Mouse (Mus musculus): Measurements from ENCODE around the gene Ccnj. TPM values are rescaled to one million over a fixed set of nuclear protein-coding genes. Genes with fewer than 3 reads are reported as not detected.
A peak's percentile ranks its signal among the peaks of the same experiment; 100 is the strongest.

Ccnj gene
- polyA plus RNA-seq, 1 experiment from 2014 or later, result 40.0 TPM

DNA sequence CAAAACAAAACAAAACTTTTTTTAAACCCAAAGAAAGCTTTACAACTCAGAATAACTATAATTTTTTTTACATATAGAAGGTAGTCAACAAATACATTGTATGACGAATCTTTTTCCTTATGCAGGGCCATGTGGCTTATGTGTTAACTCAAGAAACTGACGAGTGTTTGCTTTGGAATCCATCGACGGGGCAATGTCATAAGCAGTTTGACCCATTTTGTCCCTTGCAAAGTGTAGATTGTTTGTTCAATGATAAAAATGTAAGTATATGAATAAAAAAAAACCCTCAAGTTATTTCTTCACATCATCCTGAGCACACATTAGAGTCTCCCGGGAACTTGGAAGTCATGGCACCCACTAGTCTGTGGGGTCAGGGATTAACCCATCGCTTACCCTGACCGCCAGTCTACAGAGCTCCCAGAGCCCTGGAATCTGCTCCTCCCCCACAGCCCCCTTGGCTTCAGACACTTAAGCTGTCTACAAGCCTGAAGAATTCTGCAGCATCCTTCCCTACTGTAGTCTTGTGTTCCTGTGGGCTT, 15.4 kb upstream of the Ccnj start:
- DNase-seq (ENCODE audit: low spot score), result no peak
- H3K4me3 ChIP-seq (ENCODE audit: low read depth, low read length), result no peak overlapping the region
- ATAC-seq (replicated peaks; ENCODE audit: insufficient number of reproducible peaks, low FRiP score, low TSS enrichment, low read depth), result no peak
- no peak overlapping the region for H3K27ac ChIP-seq (replicated peaks; ENCODE audit: low read depth, low read length)
- H3K4me2 ChIP-seq (ENCODE audit: low read depth, low read length), result no peak overlapping the region
- H3K27me3 ChIP-seq (ENCODE audit: control insufficient read depth, insufficient read depth, low read length), result no peaks in the 10 kb centered on the region
- 84% methylated on average over 7 of the region's 7 CpGs for whole genome bisulfite sequencing
- H3K36me3 ChIP-seq (replicated peaks; ENCODE audit: control insufficient read depth, insufficient read depth, low read depth, low read length), result no peaks in the 10 kb centered on the region
- no peaks in the 10 kb centered on the region for H3K9me3 ChIP-seq (replicated peaks; ENCODE audit: control insufficient read depth, low read length)
- no peaks in the 10 kb centered on the region for H3K4me1 ChIP-seq (ENCODE audit: control insufficient read depth, insufficient read depth, low read length)
- no peak overlapping the region for H3K9ac ChIP-seq (replicated peaks; ENCODE audit: low read length)

DNA sequence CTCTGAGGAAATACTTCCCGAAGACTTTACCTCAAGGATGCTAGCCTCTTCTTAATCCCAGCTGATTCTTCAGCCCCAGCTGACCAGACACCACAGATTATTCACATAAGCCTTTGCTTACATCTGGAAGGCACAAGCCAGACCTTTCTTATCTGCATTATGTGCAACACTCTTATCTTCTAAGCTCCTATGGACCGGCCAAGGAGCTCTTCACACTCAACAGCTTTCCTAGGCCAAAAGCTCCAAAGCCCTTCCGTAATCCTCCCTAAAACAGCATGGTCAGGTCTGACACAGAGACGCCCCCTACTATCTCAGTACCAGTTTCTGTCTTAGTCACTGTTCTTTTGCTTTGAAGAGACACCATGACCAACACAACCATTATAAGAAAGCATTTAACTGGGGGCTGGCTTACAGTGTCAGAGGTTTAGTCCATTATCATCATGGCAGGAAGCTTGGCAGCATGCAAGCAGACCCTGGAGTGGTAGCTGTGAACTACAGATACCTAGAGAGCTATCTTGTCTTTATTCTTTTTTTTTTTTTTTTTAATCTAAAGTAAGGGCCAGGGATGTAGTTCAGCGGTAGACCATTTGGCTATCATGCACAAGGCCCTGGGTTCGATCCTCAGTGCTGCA, 13.1 kb upstream of the Ccnj start:
- H3K27me3 ChIP-seq (ENCODE audit: control insufficient read depth, insufficient read depth, low read length), result no peaks in the 10 kb centered on the region
- H3K36me3 ChIP-seq (replicated peaks; ENCODE audit: control insufficient read depth, insufficient read depth, low read depth, low read length), result no peaks in the 10 kb centered on the region
- no peak overlapping the region for H3K9ac ChIP-seq (replicated peaks; ENCODE audit: low read length)
- WGBS, result 86% methylated on average over 6 of the region's 6 CpGs
- no peak for DNase-seq (ENCODE audit: low spot score)
- H3K9me3 ChIP-seq (replicated peaks; ENCODE audit: control insufficient read depth, low read length), result no peaks in the 10 kb centered on the region
- no peak for ATAC-seq (replicated peaks; ENCODE audit: insufficient number of reproducible peaks, low FRiP score, low TSS enrichment, low read depth)
- H3K4me2 ChIP-seq (ENCODE audit: low read depth, low read length), result no peak overlapping the region
- no peak overlapping the region for H3K27ac ChIP-seq (replicated peaks; ENCODE audit: low read depth, low read length)
- H3K4me3 ChIP-seq (ENCODE audit: low read depth, low read length), result no peak overlapping the region
- no peaks in the 10 kb centered on the region for H3K4me1 ChIP-seq (ENCODE audit: control insufficient read depth, insufficient read depth, low read length)

DNA sequence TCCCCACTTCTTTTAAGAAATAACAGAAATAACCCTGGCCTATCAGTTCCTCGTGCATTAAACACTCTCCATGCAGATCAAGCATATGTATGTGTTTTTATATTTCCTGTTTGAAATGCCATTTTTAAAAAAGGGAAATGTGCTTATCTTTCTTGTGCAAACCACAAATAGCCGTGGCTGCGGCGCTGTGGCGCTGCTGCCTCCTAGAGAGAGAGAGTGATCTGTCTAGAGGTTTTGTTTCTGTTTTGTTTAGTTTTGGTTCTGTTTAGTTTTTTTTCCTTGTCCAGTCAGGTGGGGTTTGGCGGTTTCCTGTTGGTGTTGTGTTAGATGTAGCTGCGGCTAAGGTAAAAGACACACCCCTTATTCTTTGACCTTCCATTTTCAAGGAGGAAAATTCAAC, 12.3 kb upstream of the Ccnj start:
- H3K4me1 ChIP-seq (ENCODE audit: control insufficient read depth, insufficient read depth, low read length), result no peaks in the 10 kb centered on the region
- H3K36me3 ChIP-seq (replicated peaks; ENCODE audit: control insufficient read depth, insufficient read depth, low read depth, low read length), result no peaks in the 10 kb centered on the region
- no peak overlapping the region for H3K4me3 ChIP-seq (ENCODE audit: low read depth, low read length)
- DNase-seq (ENCODE audit: low spot score) (no peak), ATAC-seq (replicated peaks; ENCODE audit: insufficient number of reproducible peaks, low FRiP score, low TSS enrichment, low read depth) (no peak)
- H3K27me3 ChIP-seq (ENCODE audit: control insufficient read depth, insufficient read depth, low read length), result no peaks in the 10 kb centered on the region
- 75% methylated on average over 7 of the region's 7 CpGs for whole genome bisulfite sequencing
- no peak overlapping the region for H3K27ac ChIP-seq (replicated peaks; ENCODE audit: low read depth, low read length)
- H3K4me2 ChIP-seq (ENCODE audit: low read depth, low read length), result no peak overlapping the region
- no peak overlapping the region for H3K9ac ChIP-seq (replicated peaks; ENCODE audit: low read length)
- H3K9me3 ChIP-seq (replicated peaks; ENCODE audit: control insufficient read depth, low read length), result no peaks in the 10 kb centered on the region

DNA sequence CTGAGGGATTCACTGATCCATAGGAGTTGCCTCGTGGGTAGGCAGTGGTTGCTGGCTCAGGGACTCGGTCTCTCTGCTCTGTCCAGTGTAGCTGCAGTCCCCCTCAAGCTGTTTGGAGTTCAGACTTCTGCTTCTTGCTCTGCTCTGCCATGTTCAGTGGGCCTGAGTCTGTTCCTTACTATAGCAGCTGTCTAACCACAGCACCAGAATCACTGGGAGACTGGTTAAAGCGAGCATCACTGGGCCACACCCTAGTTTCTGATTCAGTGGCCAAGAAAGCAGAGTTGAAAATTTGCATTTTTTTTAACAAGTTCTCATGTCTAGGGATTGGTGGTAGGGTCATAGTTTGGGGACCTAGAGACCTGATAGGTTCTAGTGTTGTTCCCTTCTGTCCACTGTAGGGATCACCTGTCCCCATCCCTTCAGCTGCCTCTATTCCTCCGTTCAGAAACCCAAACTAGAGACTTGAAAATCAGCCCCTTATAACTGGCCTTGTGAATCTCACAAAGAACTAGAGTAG, 9.7 kb upstream of the Ccnj start:
- ATAC-seq (replicated peaks; ENCODE audit: insufficient number of reproducible peaks, low FRiP score, low TSS enrichment, low read depth), result no peak
- Histone ChIP-seq H3K9ac (replicated peaks; ENCODE audit: low read length) (no peak overlapping the region), H3K4me2 (ENCODE audit: low read depth, low read length) (no peak overlapping the region), H3K36me3 (replicated peaks; ENCODE audit: control insufficient read depth, insufficient read depth, low read depth, low read length) (no peaks in the 10 kb centered on the region), H3K27ac (replicated peaks; ENCODE audit: low read depth, low read length) (no peak overlapping the region), H3K4me1 (ENCODE audit: control insufficient read depth, insufficient read depth, low read length) (no peaks in the 10 kb centered on the region), H3K27me3 (ENCODE audit: control insufficient read depth, insufficient read depth, low read length) (no peaks in the 10 kb centered on the region), H3K9me3 (replicated peaks; ENCODE audit: control insufficient read depth, low read length) (no peaks in the 10 kb centered on the region), H3K4me3 (ENCODE audit: low read depth, low read length) (no peak overlapping the region)
- 80% methylated on average over 4 of the region's 4 CpGs for WGBS
- no peak for DNase-seq (ENCODE audit: low spot score)

DNA sequence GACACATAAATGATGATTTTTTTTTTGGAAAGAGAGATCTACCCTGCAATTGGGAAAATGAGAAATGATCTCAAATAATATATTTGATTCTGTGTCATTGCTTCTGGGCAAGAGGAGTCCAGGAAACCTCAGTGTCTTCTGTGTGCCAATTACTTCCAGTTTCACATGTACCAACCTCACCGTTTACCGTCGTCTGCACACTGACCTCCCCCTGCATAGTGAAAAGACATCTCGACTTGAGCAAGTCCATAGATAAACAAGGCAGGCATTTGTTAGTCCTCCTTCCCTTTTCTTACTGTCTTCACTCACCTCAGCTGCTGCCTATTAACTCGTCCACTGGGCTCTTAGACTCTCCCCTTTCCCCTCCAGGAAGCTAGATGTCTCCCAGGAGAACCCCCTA, 5.4 kb upstream of the Ccnj start:
- 47% methylated on average over 5 of the region's 5 CpGs for WGBS
- H3K4me2 ChIP-seq (ENCODE audit: low read depth, low read length), result no peak overlapping the region
- H3K4me1 ChIP-seq (ENCODE audit: control insufficient read depth, insufficient read depth, low read length), result no peaks in the 10 kb centered on the region
- H3K4me3 ChIP-seq (ENCODE audit: low read depth, low read length), result no peak overlapping the region
- DNase-seq (ENCODE audit: low spot score) (no peak), ATAC-seq (replicated peaks; ENCODE audit: insufficient number of reproducible peaks, low FRiP score, low TSS enrichment, low read depth) (no peak)
- no peaks in the 10 kb centered on the region for H3K36me3 ChIP-seq (replicated peaks; ENCODE audit: control insufficient read depth, insufficient read depth, low read depth, low read length)
- H3K27me3 ChIP-seq (ENCODE audit: control insufficient read depth, insufficient read depth, low read length), result no peaks in the 10 kb centered on the region
- no peak overlapping the region for H3K9ac ChIP-seq (replicated peaks; ENCODE audit: low read length)
- no peak overlapping the region for H3K27ac ChIP-seq (replicated peaks; ENCODE audit: low read depth, low read length)
- H3K9me3 ChIP-seq (replicated peaks; ENCODE audit: control insufficient read depth, low read length), result no peaks in the 10 kb centered on the region

DNA sequence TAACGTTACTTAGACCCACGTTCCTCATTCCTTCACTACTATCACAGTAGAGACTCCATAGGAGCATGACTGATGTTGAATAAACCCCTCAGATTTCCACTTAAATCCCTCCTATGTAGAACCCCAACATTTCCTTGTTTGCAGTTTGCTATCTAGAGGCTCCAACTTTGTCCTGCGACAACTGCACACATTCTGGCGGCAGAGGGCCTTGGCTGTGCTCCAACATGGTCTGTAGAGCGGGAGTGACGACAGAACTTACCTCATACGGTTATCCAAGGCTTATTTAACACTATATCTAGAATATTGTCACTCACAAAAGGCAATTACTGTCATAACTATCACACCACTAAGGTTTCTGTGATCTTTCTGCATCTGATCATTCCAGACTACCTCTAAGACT, 4.3 kb upstream of the Ccnj start:
- H3K27ac ChIP-seq (replicated peaks; ENCODE audit: low read depth, low read length), result no peak overlapping the region
- no peak for ATAC-seq (replicated peaks; ENCODE audit: insufficient number of reproducible peaks, low FRiP score, low TSS enrichment, low read depth)
- no peaks in the 10 kb centered on the region for H3K9me3 ChIP-seq (replicated peaks; ENCODE audit: control insufficient read depth, low read length)
- H3K4me2 ChIP-seq (ENCODE audit: low read depth, low read length), result no peak overlapping the region
- no peaks in the 10 kb centered on the region for H3K4me1 ChIP-seq (ENCODE audit: control insufficient read depth, insufficient read depth, low read length)
- no peak overlapping the region for H3K9ac ChIP-seq (replicated peaks; ENCODE audit: low read length)
- H3K27me3 ChIP-seq (ENCODE audit: control insufficient read depth, insufficient read depth, low read length), result no peaks in the 10 kb centered on the region
- WGBS, result 69% methylated on average over 7 of the region's 7 CpGs
- no peaks in the 10 kb centered on the region for H3K36me3 ChIP-seq (replicated peaks; ENCODE audit: control insufficient read depth, insufficient read depth, low read depth, low read length)
- DNase-seq (ENCODE audit: low spot score), result no peak
- H3K4me3 ChIP-seq (ENCODE audit: low read depth, low read length), result no peak overlapping the region

DNA sequence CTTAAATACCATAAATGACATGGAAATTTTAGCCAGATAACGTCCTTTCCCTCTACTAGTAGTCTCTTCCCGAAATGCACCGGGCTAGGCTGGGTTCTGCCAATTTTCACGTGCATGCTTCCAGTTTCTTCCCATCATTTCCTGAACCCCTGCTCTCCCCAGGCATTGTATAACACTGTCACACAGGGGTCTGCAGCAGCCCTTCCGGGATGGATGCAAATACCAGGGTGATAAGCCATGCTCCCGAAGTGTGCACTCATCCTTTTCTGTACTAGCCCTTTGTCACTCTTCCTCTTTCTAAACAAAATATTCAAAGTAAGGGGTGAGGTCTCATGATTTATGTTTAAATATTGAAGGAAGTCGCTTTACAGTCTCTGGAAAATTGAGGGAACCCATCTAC, 881 bp upstream of the Ccnj start:
- Histone ChIP-seq H3K4me1 (ENCODE audit: control insufficient read depth, insufficient read depth, low read length) (no peaks in the 10 kb centered on the region), H3K4me2 (ENCODE audit: low read depth, low read length) (peak overlapping the region; percentile 76), H3K27me3 (ENCODE audit: control insufficient read depth, insufficient read depth, low read length) (no peaks in the 10 kb centered on the region), H3K9ac (replicated peaks; ENCODE audit: low read length) (peak overlapping the region; percentile 100), H3K36me3 (replicated peaks; ENCODE audit: control insufficient read depth, insufficient read depth, low read depth, low read length) (no peaks in the 10 kb centered on the region), H3K27ac (replicated peaks; ENCODE audit: low read depth, low read length) (peak overlapping the region; percentile 67; the same call in 1 of the 2 replicates), H3K4me3 (ENCODE audit: low read depth, low read length) (peak overlapping the region; percentile 95; the same call in 1 of the 2 replicates), H3K9me3 (replicated peaks; ENCODE audit: control insufficient read depth, low read length) (no peaks in the 10 kb centered on the region)
- ATAC-seq (replicated peaks; ENCODE audit: insufficient number of reproducible peaks, low FRiP score, low TSS enrichment, low read depth) (no peak), DNase-seq (ENCODE audit: low spot score) (no peak)
- 63% methylated on average over 7 of the region's 7 CpGs for WGBS

DNA sequence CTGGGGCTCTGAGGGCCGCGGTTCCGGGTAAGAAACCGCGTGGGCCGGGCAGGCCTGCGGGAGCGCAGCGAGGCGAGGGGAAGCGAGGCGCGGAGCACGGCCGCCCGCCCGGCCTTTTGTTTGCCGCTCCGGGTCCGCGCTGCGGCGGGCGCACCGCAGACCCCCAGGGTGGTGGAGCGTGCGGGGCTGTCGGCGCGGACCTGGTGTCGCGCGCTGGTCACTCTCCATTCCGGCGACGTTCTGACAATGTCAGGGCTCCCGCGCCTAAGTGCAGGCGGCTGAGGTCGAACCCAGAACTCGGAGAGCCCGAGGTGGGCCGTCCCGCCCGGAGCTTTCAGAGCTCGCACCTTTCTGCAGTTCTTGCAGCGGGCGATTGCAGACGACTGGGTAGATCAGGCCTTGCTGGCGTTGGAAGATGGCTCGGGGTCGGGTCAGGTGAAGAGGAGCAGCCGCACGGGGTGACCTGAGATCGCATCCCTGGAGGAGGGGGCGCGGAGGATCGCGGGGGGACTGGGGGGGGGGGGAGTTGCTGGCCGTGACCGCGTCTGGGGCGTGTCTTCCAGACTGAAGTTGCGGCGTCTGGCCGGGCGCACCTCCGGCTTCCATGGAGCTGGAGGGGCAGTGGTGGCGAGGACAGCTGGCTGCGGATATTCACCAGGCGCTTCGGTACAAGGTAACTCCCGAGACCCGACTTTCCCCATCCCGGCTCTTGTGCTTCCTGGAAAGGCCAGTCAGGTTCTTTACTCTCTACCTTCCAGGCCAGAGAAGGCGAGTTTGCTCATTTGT, 530 bp downstream of the Ccnj start:
- Histone ChIP-seq H3K27ac (replicated peaks; ENCODE audit: low read depth, low read length) (peak overlapping the region; percentile 87), H3K4me3 (ENCODE audit: low read depth, low read length) (peak overlapping the region; percentile 95), H3K27me3 (ENCODE audit: control insufficient read depth, insufficient read depth, low read length) (no peaks in the 10 kb centered on the region), H3K36me3 (replicated peaks; ENCODE audit: control insufficient read depth, insufficient read depth, low read depth, low read length) (no peaks in the 10 kb centered on the region), H3K4me2 (ENCODE audit: low read depth, low read length) (peak overlapping the region; percentile 76), H3K9ac (replicated peaks; ENCODE audit: low read length) (peak overlapping the region; percentile 100), H3K9me3 (replicated peaks; ENCODE audit: control insufficient read depth, low read length) (no peaks in the 10 kb centered on the region), H3K4me1 (ENCODE audit: control insufficient read depth, insufficient read depth, low read length) (no peaks in the 10 kb centered on the region)
- WGBS, result under 1% methylated on average over 66 of the region's 76 CpGs
- DNase-seq (ENCODE audit: low spot score) (peak; percentile 73), ATAC-seq (replicated peaks; ENCODE audit: insufficient number of reproducible peaks, low FRiP score, low TSS enrichment, low read depth) (peak; percentile 62)

All from embryonic facial prominence, embryonic 11.5 days (tissue).